Mouse (Mus musculus) ES-E14 (cell line): ENCODE measurements around the gene Cntd1.

Experiments used
- CHD2 ChIP-seq: IDR thresholded peaks from 2 replicates; pipeline ENCODE4 v1.6.1; 2014; ENCODE audit warnings: mild to moderate bottlenecking, low read depth, low read length, inconsistent platforms
- HCFC1 ChIP-seq: IDR thresholded peaks from 2 replicates; pipeline ENCODE4 v1.6.1; 2012; ENCODE audit warnings: low read length, inconsistent platforms, borderline replicate concordance; ENCODE audit not compliant: insufficient read depth
- MAFK ChIP-seq: IDR thresholded peaks from 2 replicates; pipeline ENCODE4 v1.6.1; 2014; ENCODE audit warnings: mild to moderate bottlenecking, low read depth, low read length, inconsistent platforms; ENCODE audit not compliant: insufficient read depth

GRCm38 (mm10) chr11:101277381-101278222, 1.2 kb upstream of the Cntd1 start:
- TF ChIP-seq CHD2 (no peak), MAFK (no peak), HCFC1 (no peak)
